Mouse (Mus musculus) embryonic fibroblast, embryonic 13.5 days (primary cell): ENCODE measurements around the gene Zbed3. TPM values are rescaled to one million over a fixed set of nuclear protein-coding genes. Genes with fewer than 3 reads are reported as not detected.
"Not testable (repeated sequence)": the region's sequence is repeated elsewhere in the genome, so short reads cannot be mapped to it uniquely, and the experiment has no call there.

Source experiments
- H3K27ac ChIP-seq: 2 replicates; pipeline ENCODE4 v1.5.1; 2012; ENCODE audit warnings: low read length, control low read depth, inconsistent platforms; ENCODE audit not compliant: insufficient read depth
- H3K4me1 ChIP-seq: 2 replicates; pipeline ENCODE4 v1.6.1; 2011; ENCODE audit warnings: low read length; ENCODE audit not compliant: control insufficient read depth, insufficient read depth
- H3K4me3 ChIP-seq: 2 replicates; pipeline ENCODE4 v1.5.1; 2011; ENCODE audit warnings: mild to moderate bottlenecking, control low read depth, low read length; ENCODE audit not compliant: insufficient read depth
- CTCF ChIP-seq: IDR thresholded peaks from 2 replicates; pipeline ENCODE4 v1.5.1; 2011; ENCODE audit warnings: mild to moderate bottlenecking, control low read depth, low read length, moderate library complexity, borderline replicate concordance; ENCODE audit not compliant: insufficient read depth
- POLR2A ChIP-seq: IDR thresholded peaks from 2 replicates; pipeline ENCODE4 v1.6.1; 2011; ENCODE audit warnings: low read depth, mild to moderate bottlenecking, control low read depth, low read length, moderate library complexity
- polyA plus RNA-seq: library from polyadenylated mRNA; stranded (reverse); fragments of >200 nt; gene quantifications from 2 replicates; pipeline ENCODE4 v1.2.4, GENCODE M21; 2011; ENCODE audit warnings: low read depth; ENCODE audit not compliant: missing spikeins, insufficient read length

Gene Zbed3
- polyA plus RNA-seq, 1 experiment: 58.5 TPM

DNA sequence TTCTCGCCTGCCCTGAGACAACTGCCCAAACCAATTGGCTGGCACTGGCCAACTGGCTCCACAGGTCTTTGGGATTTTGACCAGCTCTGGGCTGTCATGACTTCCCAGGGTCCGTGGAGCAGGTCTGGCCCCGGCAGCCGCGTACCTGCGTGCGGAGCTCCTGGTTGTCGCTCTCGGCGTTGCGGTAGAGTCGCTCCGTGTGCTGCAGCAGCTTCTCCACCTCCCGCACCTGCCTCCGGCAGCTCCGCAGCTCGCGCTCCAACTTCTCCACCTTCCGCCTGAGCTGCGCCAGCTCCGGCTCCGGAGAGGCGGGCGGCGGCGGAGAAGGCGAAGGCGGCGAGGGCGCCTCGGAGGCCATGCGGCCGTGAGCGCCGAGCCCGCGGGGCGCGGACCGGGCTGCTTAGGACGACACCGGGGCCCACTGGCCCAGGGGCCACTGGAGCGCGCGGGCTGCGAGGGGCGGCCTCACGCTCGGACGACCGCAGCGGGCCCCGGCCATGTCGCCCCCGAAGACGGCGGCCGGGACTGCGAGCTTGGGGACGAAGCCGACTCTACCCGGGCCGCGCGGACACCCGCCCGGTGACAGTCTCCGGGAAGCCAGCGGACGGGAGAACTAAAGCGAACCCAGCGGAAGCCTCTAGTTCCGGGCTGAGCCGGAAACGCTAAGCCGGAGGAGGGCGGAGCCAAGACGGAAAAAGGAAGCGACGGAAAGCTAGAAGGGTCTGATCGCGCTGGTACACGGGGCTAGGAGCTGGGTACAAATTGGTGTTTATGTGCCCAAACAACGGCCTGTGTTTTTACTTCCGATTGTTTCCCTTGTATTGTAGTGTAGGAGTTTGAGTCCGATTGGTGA is 51.5 kb downstream of the Zbed3 start, which contains the start of gene Aggf1:
TSS of gene Aggf1 (minus strand) at position 652 of the 853 bp plus-strand sequence.
- TF ChIP-seq POLR2A: peak; percentile 79; the same call in 1 of the 2 replicates
- no peak for TF ChIP-seq CTCF
- H3K4me1 ChIP-seq: peaks cover 3% of the 10 kb centered on the region; the same call in 1 of the 2 replicates
- peak within 1 kb of the TSS; percentile 45; the same call in 1 of the 2 replicates for H3K27ac ChIP-seq
- H3K4me3 ChIP-seq: peak within 1 kb of the TSS; percentile 100

DNA sequence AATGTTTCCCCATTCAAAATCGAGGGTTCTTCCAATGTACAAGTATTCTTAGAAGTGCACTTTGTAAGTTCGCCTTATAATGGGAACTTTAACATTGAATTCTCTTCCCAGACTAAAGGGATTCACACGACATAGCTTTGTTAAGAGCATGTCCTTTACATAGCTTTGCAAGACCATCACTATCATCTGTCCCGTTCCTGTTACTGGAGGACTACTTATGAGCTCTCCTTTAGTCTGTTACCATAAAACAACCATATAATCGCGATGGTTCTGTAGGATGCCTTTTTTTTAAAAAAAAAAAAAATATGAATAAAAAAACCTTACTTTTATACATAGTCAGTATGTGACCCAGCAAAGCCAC is 52.1 kb downstream of the Zbed3 start:
- TF ChIP-seq CTCF (no peak), POLR2A (no peak)

DNA sequence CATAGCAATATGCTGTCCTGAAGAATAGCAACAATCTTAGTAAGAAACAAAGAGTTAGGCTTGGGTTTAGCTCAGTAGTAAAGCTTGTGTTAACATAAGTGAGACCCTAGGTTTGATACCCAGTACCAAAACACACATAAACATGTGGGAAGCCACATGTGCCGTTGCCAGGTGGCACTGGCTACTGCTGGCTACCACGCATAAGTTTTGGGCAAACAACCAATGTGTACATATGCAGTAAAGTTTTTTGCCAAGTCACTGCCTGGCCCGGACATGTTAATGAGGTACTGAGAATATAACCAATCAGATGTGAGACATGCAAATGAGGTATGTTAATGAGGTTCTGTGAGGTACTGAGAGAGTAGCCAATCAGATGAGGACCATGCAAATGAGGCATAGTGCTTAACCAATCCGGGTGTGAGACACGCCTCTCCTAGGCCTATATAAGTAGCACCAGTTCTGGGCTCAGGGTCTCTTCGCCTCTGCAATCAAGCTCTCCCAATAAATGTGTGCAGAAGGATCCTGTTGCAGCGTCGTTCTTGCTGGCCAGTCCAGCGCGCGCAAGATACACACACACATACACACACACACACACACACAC is 53.4 kb downstream of the Zbed3 start:
- not testable (repeated sequence) for H3K4me1 ChIP-seq, H3K27ac ChIP-seq, H3K4me3 ChIP-seq

More for the DNA sequence above, 52.1 kb downstream of the Zbed3 start:
- peaks cover 3% of the 10 kb centered on the region; the same call in 1 of the 2 replicates for H3K4me1 ChIP-seq
- peak overlapping the region; percentile 42 for H3K4me3 ChIP-seq
- peak overlapping the region; percentile 45; the same call in 1 of the 2 replicates for H3K27ac ChIP-seq

GRCm38 (mm10) chr13:95378696-95379095 is 55.3 kb downstream of the Zbed3 start:
- no peaks in the 10 kb centered on the region for H3K4me1 ChIP-seq
- no peak for TF ChIP-seq POLR2A
- no peak for TF ChIP-seq CTCF
- H3K27ac ChIP-seq: no peak overlapping the region
- no peak overlapping the region for H3K4me3 ChIP-seq

GRCm38 (mm10) chr13:95382418-95382817 is 59.0 kb downstream of the Zbed3 start:
- Histone ChIP-seq H3K27ac (no peak overlapping the region), H3K4me1 (no peaks in the 10 kb centered on the region), H3K4me3 (no peak overlapping the region)
- TF ChIP-seq CTCF: no peak
- TF ChIP-seq POLR2A: no peak

Other genes with a start within 250 kb of the Zbed3 start
- gene Pde8b, start 73.3 kb upstream of the Zbed3 start, polyA plus RNA-seq: 21.7 and 44.1 TPM in 2 replicates
- gene Aggf1, start 51.7 kb downstream of the Zbed3 start, polyA plus RNA-seq: 24.1 and 24.2 TPM in 2 replicates
- not detected in 2 replicates for gene Crhbp, start 121.3 kb downstream of the Zbed3 start, polyA plus RNA-seq
- gene S100z, start 155.1 kb downstream of the Zbed3 start, polyA plus RNA-seq: not detected in 2 replicates
- 11.9 and 17.7 TPM in 2 replicates for gene F2rl1, start 201.6 kb downstream of the Zbed3 start, polyA plus RNA-seq